Mouse (Mus musculus): ENCODE measurements around the gene Pnkd. TPM values are rescaled to one million over a fixed set of nuclear protein-coding genes. Genes with fewer than 3 reads are reported as not detected.

The Pnkd gene
- polyA plus RNA-seq (2012; ENCODE audit: low replicate concordance) = 42.6 and 93.9 TPM in 2 replicates

GRCm38 (mm10) chr1:74284543-74285160 is at the start of gene Pnkd, which contains the start of gene Aamp:
Pnkd (plus strand) TSS chr1:74284930.
Aamp (minus strand) TSS chr1:74284738.

GRCm38 (mm10) chr1:74235938-74236589 is 48.7 kb upstream of the Pnkd start, which contains the start of gene Arpc2:
Arpc2 (plus strand) TSS chr1:74236084.

GRCm38 (mm10) chr1:74278538-74278937 is 6.2 kb upstream of the Pnkd start, which contains the start of gene Gpbar1:
Gpbar1 (plus strand) TSS chr1:74278550.

GRCm38 (mm10) chr1:74305522-74305921 is 20.8 kb downstream of the Pnkd start, which contains the start of gene Tmbim1:
Tmbim1 (minus strand) TSS chr1:74305622.

GRCm38 (mm10) chr1:74361812-74362211 is 77.1 kb downstream of the Pnkd start, which contains the start of gene Catip:
Catip (plus strand) TSS chr1:74362108.

GRCm38 (mm10) chr1:74374980-74375379 is 90.2 kb downstream of the Pnkd start, which contains the start of gene Slc11a1:
Slc11a1 (plus strand) TSS chr1:74375195.

GRCm38 (mm10) chr1:74390924-74391748 is 106.4 kb downstream of the Pnkd start, which contains the start of gene Ctdsp1:
Ctdsp1 (plus strand) TSS chr1:74391509.

Other genes with a start within 250 kb of the Pnkd start
- gene Tns1, start 160.5 kb upstream of the Pnkd start, polyA plus RNA-seq (2012; ENCODE audit: low replicate concordance) = 43.8 and 60.2 TPM in 2 replicates
- not detected in 2 replicates for gene Rufy4, start 159.4 kb upstream of the Pnkd start, polyA plus RNA-seq (2012; ENCODE audit: low replicate concordance)
- gene Cxcr2, start 130.9 kb upstream of the Pnkd start, polyA plus RNA-seq (2012; ENCODE audit: low replicate concordance) = 0.41 and 0.65 TPM in 2 replicates
- gene Cxcr1, start 90.3 kb upstream of the Pnkd start, polyA plus RNA-seq (2012; ENCODE audit: low replicate concordance) = not detected in 2 replicates
- 420 and 983 TPM in 2 replicates for gene Arpc2, start 48.8 kb upstream of the Pnkd start, polyA plus RNA-seq (2012; ENCODE audit: low replicate concordance)
- not detected in 2 replicates for gene Gpbar1, start 6.4 kb upstream of the Pnkd start, polyA plus RNA-seq (2012; ENCODE audit: low replicate concordance)
- gene Aamp, start 192 bp upstream of the Pnkd start, polyA plus RNA-seq (2012; ENCODE audit: low replicate concordance) = 128 and 183 TPM in 2 replicates
- gene Tmbim1, start 20.7 kb downstream of the Pnkd start, polyA plus RNA-seq (2012; ENCODE audit: low replicate concordance) = 140 and 267 TPM in 2 replicates
- gene Catip, start 77.2 kb downstream of the Pnkd start, polyA plus RNA-seq (2012; ENCODE audit: low replicate concordance) = 0.09 TPM in 1 of 2 replicates, not detected in the other
- 46.8 and 89.8 TPM in 2 replicates for gene Slc11a1, start 90.3 kb downstream of the Pnkd start, polyA plus RNA-seq (2012; ENCODE audit: low replicate concordance)
- 209 and 292 TPM in 2 replicates for gene Ctdsp1, start 106.6 kb downstream of the Pnkd start, polyA plus RNA-seq (2012; ENCODE audit: low replicate concordance)
- not detected in 2 replicates for gene Vil1, start 124.4 kb downstream of the Pnkd start, polyA plus RNA-seq (2012; ENCODE audit: low replicate concordance)
- 6.6 and 23.7 TPM in 2 replicates for gene Cnot9, start 221.1 kb downstream of the Pnkd start, polyA plus RNA-seq (2012; ENCODE audit: low replicate concordance)

Data from leukemia stem cell, adult 10-12 weeks (primary cell).